In the genomic region with DNA sequence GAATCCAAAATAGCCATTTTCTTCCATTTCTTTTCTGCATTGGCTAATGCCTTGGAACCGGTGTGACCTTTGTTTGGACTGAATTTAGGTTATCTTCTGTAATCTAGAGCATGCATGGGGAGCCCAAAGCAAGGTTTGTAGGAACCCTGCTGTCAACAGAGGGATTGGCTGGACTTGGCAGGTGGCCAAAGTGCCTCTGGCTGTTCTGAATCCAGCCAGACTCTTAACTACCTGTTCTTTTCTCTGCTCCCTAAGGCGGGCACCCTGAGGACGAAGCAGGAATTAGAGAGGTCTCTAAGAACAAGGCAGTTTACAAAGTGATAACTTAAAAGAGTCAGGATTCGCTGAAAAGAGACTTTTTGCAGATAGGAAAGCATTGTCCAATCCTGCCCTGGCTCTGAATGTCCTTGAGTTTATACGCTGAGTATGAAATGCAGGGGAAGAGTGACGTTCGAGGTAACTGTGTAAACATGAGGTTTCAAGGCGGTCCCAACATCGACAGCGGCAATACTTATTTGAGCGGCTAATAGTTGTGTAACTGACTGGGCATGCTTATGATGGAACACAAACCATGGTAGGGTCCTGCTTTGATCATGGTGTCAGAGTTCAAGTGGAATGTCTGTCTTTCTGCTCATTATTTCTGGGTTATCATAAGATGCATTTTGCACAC, we compare ENCODE assay signal across 10 mouse cellular contexts. TPM values are rescaled to one million over a fixed set of nuclear protein-coding genes. Genes with fewer than 3 reads are reported as not detected.
DNase-seq lines count a peak whose midpoint lies in the region; TF ChIP-seq lines count a peak whose summit lies in the region.
"Had no signal": no experiment of that assay in that cellular context is flagged by ENCODE, and none has a peak within 500 bp of the region (broad histone marks: within the 10 kb centered on the region; RNA-seq: fewer than 3 reads in every experiment).

No protein-coding gene starts in this region.

- no peak for TF ChIP-seq POLR2A in MEL (IDR thresholded peaks at IDR 0.05; ENCODE audit: control insufficient read depth in 1 of 2, insufficient read depth in 1 of 2, low read depth in 1 of 2, low read length in 2 of 2, poor library complexity in 1 of 2)

- peaks cover 0 to 16% of the 10 kb centered on the region in 2 experiments; a peak in 2 of 4 replicates for H3K36me3 ChIP-seq in MEL (ENCODE audit: control insufficient read depth in 1 of 2, insufficient read depth in 2 of 2, low read length in 2 of 2)

- TF ChIP-seq CTCF in MEL (IDR thresholded peaks at IDR 0.05 in 2 of 3, conservative IDR thresholded peaks at IDR 0.05 in 1 of 3; ENCODE audit: control insufficient read depth in 1 of 3, insufficient read depth in 1 of 3, low read depth in 2 of 3, low read length in 3 of 3, poor library complexity in 1 of 3, severe bottlenecking in 1 of 3), result no peak

- H3K9ac ChIP-seq in MEL (ENCODE audit: control insufficient read depth, low read depth, low read length, poor library complexity, severe bottlenecking), result no peak overlapping the region

- H3K27me3 ChIP-seq in MEL (ENCODE audit: control insufficient read depth in 1 of 2, insufficient read depth in 2 of 2, low read length in 2 of 2), result no peaks in the 10 kb centered on the region

- no peak overlapping the region for H3K27ac ChIP-seq in MEL (ENCODE audit: control insufficient read depth, low read depth, low read length)
- H3K27ac ChIP-seq: left cerebral cortex, adult 2 months had no signal

- DNase-seq in cerebellum, adult 9-10 months, result peak; percentile 8
- no peak for DNase-seq in cerebellum, adult 9-11 months
- DNase-seq in left cerebral cortex, postnatal 4 days, result peak; percentile 36
- no peak for DNase-seq in left cerebral cortex, postnatal 14 days (ENCODE audit: low spot score in 2 of 2)
- no peak for DNase-seq in MEL (ENCODE audit: low read depth, low spot score)
- DNase-seq in cerebellum, postnatal 25 days, result peak; percentile 8 to 39
- DNase-seq in spleen, postnatal 10 days (ENCODE audit: low spot score in 2 of 2), result no peak
- no peak for DNase-seq in gastrocnemius, postnatal 25 days
- DNase-seq: spleen, adult 18-20 months had no signal

- intact Hi-C loops in left cerebral cortex, postnatal 4 days (cut with DNase I), result no loop called here
- intact Hi-C loops in left cerebral cortex, postnatal 14 days (cut with DNase I), result no loop called here

- H3K4me3 ChIP-seq in MEL (ENCODE audit: control insufficient read depth in 1 of 2, insufficient read depth in 1 of 2, low read depth in 2 of 2, low read length in 2 of 2), result no peak overlapping the region
- H3K4me3 ChIP-seq: left cerebral cortex, adult 2 months had no signal

- H3K9me3 ChIP-seq in MEL (replicated peaks; ENCODE audit: insufficient read depth, low read length), result no peaks in the 10 kb centered on the region

- no peak for TF ChIP-seq RAD21 in MEL (IDR thresholded peaks at IDR 0.05; ENCODE audit: low read depth, low read length)

- no peaks in the 10 kb centered on the region for H3K79me2 ChIP-seq in MEL (ENCODE audit: control insufficient read depth, insufficient read depth, low read length, poor library complexity)

- TF ChIP-seq EP300 in MEL (IDR thresholded peaks at IDR 0.05; ENCODE audit: low read depth in 1 of 2, low read length in 2 of 2), result no peak

- H3K4me1 ChIP-seq in MEL (ENCODE audit: control insufficient read depth in 1 of 2, insufficient read depth in 2 of 2, low read length in 2 of 2), result no peaks in the 10 kb centered on the region

TF ChIP-seq in MEL, 35 proteins besides CTCF, POLR2A, EP300 and RAD21:
- TF ChIP-seq NRF1 (IDR thresholded peaks at IDR 0.05; ENCODE audit: insufficient read depth, low read depth, low read length, poor library complexity, severe bottlenecking) (no peak), SMC3 (IDR thresholded peaks at IDR 0.05; ENCODE audit: low read depth, low read length) (0 out of 2 replicates have a peak, but pooled peaks have one; percentile 2), GATA1 (IDR thresholded peaks at IDR 0.05; ENCODE audit: low read depth, low read length) (no peak), MEF2A (IDR thresholded peaks at IDR 0.05; ENCODE audit: extremely low read depth, insufficient replicate concordance, low read depth, low read length, poor library complexity, severe bottlenecking) (no peak)
TF ChIP-seq in MEL: peak in this region for 1.

RNA-seq across cellular contexts. Expression of gene Slc22a3, which starts 54.5 kb away (rescaled TPM):
- 1 to 10 TPM; 7.1 to 7.8 TPM for total RNA-seq in left cerebral cortex, postnatal 4 days (2021)
- 1 to 10 TPM; 5.2 to 5.3 TPM for total RNA-seq in left cerebral cortex, postnatal 14 days (2021)
- 31.5 and 56.0 TPM in 2 replicates for total RNA-seq in MEL (2012; rRNA removed)
- polyA plus RNA-seq in MEL (2012; ENCODE audit: insufficient read depth in 1 of 2, insufficient read length in 2 of 2, low read depth in 1 of 2, low replicate concordance in 2 of 2, missing spikeins in 1 of 2), result 10 to 100 TPM in 1 of 2 experiments, not detected in 1; 87.7 TPM
- 1 to 10 TPM; 2.2 TPM for total RNA-seq in gastrocnemius, postnatal 25 days (2021)

Comparison
In these comparisons a context has a peak if more than half of its experiments do, and no peak if none do; other contexts are left out.
1. DNase-seq: peak in cerebellum, adult 9-10 months (single experiment), left cerebral cortex, postnatal 4 days (single experiment) and cerebellum, postnatal 25 days (2 of 2); none in cerebellum, adult 9-11 months (single experiment), left cerebral cortex, postnatal 14 days (0 of 2), MEL (single experiment), spleen, postnatal 10 days (0 of 2) and gastrocnemius, postnatal 25 days (single experiment).